Mouse (Mus musculus) ES-E14 (cell line): ENCODE results near the gene Dock7. TPM values are rescaled to one million over a fixed set of nuclear protein-coding genes. Genes with fewer than 3 reads are reported as not detected.

Source experiments
- DNase-seq: peaks from one replicate; pipeline ENCODE4 v3.0.0-alpha.2; 2013; ENCODE audit warnings: low read depth, low spot score
- H3K27ac ChIP-seq: 2 replicates; pipeline ENCODE4 v1.5.1; 2012; ENCODE audit warnings: low read depth, mild to moderate bottlenecking, low read length, moderate library complexity, mixed read lengths; ENCODE audit not compliant: poor library complexity, insufficient read depth, severe bottlenecking
- H3K36me3 ChIP-seq: 2 replicates; pipeline ENCODE4 v1.6.1; 2012; ENCODE audit warnings: mild to moderate bottlenecking, low read length, moderate library complexity, mixed read lengths; ENCODE audit not compliant: control insufficient read depth, poor library complexity, insufficient read depth, severe bottlenecking
- H3K4me1 ChIP-seq, 2 experiments: fragments of 150-350 bp in 1 of 2; sonication (generic) in 1 of 2; 2 replicates each; pipeline ENCODE4 v1.6.1; 2012; ENCODE audit warnings: low read length in 2 of 2, mild to moderate bottlenecking in 1 of 2, mixed read lengths in 1 of 2; ENCODE audit not compliant: control insufficient read depth in 2 of 2, insufficient read depth in 2 of 2, poor library complexity in 1 of 2
- H3K4me3 ChIP-seq, 2 experiments: fragments of 150-350 bp in 1 of 2; sonication (generic) in 1 of 2; 2 replicates each; pipeline ENCODE4 v1.5.1; 2012; ENCODE audit warnings: low read length in 2 of 2, low read depth in 1 of 2, mild to moderate bottlenecking in 1 of 2, mixed read lengths in 1 of 2; ENCODE audit not compliant: insufficient read depth in 1 of 2, poor library complexity in 1 of 2, severe bottlenecking in 1 of 2
- H3K9ac ChIP-seq: 2 replicates; pipeline ENCODE4 v1.6.1; 2012; ENCODE audit warnings: low read depth, mild to moderate bottlenecking, low read length, mixed read lengths; ENCODE audit not compliant: poor library complexity, insufficient read depth, severe bottlenecking
- H3K9me3 ChIP-seq: fragments of 150-350 bp; sonication (generic); 2 replicates; pipeline ENCODE4 v1.6.1; 2012; ENCODE audit warnings: low read depth, mild to moderate bottlenecking, low read length; ENCODE audit not compliant: control insufficient read depth, insufficient read depth
- CHD2 ChIP-seq: IDR thresholded peaks from 2 replicates; pipeline ENCODE4 v1.6.1; 2014; ENCODE audit warnings: mild to moderate bottlenecking, low read depth, low read length, inconsistent platforms
- HCFC1 ChIP-seq: IDR thresholded peaks from 2 replicates; pipeline ENCODE4 v1.6.1; 2012; ENCODE audit warnings: low read length, inconsistent platforms, borderline replicate concordance; ENCODE audit not compliant: insufficient read depth
- MAFK ChIP-seq: IDR thresholded peaks from 2 replicates; pipeline ENCODE4 v1.6.1; 2014; ENCODE audit warnings: mild to moderate bottlenecking, low read depth, low read length, inconsistent platforms; ENCODE audit not compliant: insufficient read depth
- ZC3H11A ChIP-seq: IDR thresholded peaks from 2 replicates; pipeline ENCODE4 v1.6.1; 2012; ENCODE audit warnings: low read depth, mild to moderate bottlenecking, inconsistent platforms, low read length, borderline replicate concordance
- ZNF384 ChIP-seq: IDR thresholded peaks from 2 replicates; pipeline ENCODE4 v1.6.1; 2012; ENCODE audit warnings: low read depth, low read length, inconsistent platforms
- in situ Hi-C, 2 experiments: fragments of 600-800 bp; cut with MboI; formaldehyde crosslinking; loops; one replicate each; pipeline ENCODE4 v1.15.1; 2025; ENCODE audit warnings: low sequenced_read_pairs in 2 of 2, inconsistent platforms in 1 of 2; ENCODE audit not compliant: unreplicated experiment in 2 of 2
- total RNA-seq: library from RNA; depleted of rRNA; stranded (reverse); fragments of 300-350 nt; gene quantifications from 2 replicates; pipeline ENCODE4 v1.2.3, GENCODE M21; 2012; rRNA removed

Dock7 gene
- total RNA-seq, result 20.7 and 22.8 TPM in 2 replicates

DNA sequence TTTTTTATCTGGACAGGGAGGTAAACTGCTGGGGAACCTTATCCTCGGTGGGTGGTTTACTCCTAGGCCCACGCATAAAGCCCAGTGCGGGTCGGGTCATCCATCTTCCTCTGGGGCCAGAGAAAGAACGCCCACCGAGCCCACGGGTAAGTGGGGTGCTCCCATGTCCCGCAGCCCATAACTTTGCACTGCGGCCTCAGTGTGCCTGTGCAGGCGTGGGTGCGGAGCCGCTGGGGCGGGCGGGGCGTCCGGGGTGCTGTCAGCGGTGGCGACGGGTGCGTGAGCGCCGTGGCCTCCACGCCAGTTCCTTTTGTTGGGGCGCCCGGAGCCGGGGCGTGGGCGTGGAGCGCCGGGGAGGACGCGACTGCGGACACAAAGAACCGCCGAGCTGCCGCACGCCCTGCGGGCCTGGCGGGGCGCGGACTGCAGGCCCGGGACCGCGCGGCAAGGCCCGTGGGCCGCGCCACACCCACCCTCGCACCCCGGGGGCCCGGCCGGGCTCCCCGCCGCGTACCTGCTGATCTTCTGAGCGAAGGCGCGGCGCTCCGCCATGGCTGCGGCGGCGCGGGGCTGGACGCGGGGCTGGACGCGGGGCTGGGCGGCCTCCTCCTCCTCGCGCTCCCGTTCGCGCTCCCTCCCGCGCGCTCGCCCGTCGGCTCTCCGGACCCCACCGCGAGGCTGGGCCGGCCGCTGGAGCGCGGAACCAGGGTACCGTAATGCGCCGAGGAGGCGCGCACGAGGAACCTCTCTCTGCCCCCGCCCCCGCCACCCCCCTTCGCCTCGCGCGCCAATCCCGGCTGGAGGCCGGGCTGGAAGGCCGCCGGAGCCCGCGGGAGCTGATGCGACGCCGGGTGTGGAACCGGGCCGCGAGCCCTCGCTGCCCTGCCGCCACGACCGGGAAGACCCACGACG is at the start of gene Dock7:
Gene Dock7 (minus strand): TSS at position 705 of the 912 bp plus-strand sequence.
- no peaks in the 10 kb centered on the region for H3K36me3 ChIP-seq
- TF ChIP-seq MAFK (no peak), ZC3H11A (no peak), HCFC1 (no peak), ZNF384 (no peak)
- no peaks in the 10 kb centered on the region; a peak in 2 of 4 replicates for H3K4me1 ChIP-seq
- peak; percentile 71 for DNase-seq
- no peaks in the 10 kb centered on the region for H3K9me3 ChIP-seq
- peak within 1 kb of the TSS; percentile 90 for H3K9ac ChIP-seq
- no peak within 1 kb of the TSS for H3K27ac ChIP-seq
- peak within 1 kb of the TSS; percentile 90 to 97 for H3K4me3 ChIP-seq
- in situ Hi-C loops, result no loop called here

DNA sequence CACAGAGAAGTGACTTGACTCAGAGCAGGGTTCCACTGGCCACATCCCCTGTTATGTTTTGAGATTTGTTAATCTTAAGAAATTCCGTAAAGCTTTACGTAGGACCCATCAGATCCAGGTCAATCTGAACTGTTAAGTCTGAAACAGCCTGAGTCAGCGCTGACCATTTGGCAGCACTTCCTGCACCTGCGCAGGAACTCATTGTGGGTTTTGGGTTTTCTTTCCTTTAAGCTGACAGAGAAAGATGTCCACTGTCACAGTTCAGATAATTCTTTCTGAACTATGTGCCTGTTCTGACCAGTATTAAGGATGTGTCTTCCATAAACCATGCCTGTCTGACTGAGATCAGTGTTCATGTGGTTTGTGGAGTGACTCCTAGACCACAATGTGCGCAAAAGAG is 48.2 kb upstream of the Dock7 start:
- TF ChIP-seq MAFK, result no peak
- no peak for TF ChIP-seq ZNF384
- DNase-seq, result no peak
- H3K4me3 ChIP-seq, result no peak overlapping the region
- peaks cover 0 to 2% of the 10 kb centered on the region in 2 experiments; a peak in 1 of 4 replicates for H3K4me1 ChIP-seq
- H3K36me3 ChIP-seq, result no peaks in the 10 kb centered on the region
- no peak overlapping the region for H3K27ac ChIP-seq
- H3K9ac ChIP-seq, result no peak overlapping the region
- H3K9me3 ChIP-seq, result no peaks in the 10 kb centered on the region
- in situ Hi-C loops, result no loop called here

DNA sequence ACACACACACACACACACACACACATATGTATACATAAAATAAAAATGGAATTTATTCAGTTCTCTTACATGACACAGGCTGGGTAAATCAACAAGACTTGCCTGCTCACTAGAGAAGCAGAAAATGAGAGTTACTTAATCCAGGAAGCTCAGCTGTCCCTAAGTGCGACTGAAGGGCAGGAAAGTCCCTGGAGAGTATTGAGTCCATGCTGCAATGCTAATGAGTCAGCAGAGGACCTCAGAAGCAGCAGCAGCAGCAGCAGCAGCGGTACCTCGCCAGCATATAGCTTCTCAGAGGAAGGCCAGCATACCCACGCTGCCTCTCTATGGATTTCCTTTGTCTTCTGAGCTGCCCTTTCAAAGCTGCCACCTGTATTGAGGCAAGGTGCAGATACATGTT is 42.8 kb upstream of the Dock7 start:
- H3K9me3 ChIP-seq, result no peaks in the 10 kb centered on the region
- H3K27ac ChIP-seq, result no peak overlapping the region
- no peak overlapping the region for H3K9ac ChIP-seq
- peaks cover 3 to 9% of the 10 kb centered on the region in 2 experiments; a peak in 2 of 4 replicates for H3K4me1 ChIP-seq
- no peaks in the 10 kb centered on the region for H3K36me3 ChIP-seq
- no peak overlapping the region for H3K4me3 ChIP-seq
- TF ChIP-seq CHD2 (no peak), MAFK (no peak), ZNF384 (no peak), ZC3H11A (no peak)
- DNase-seq, result no peak
- in situ Hi-C loops, result no loop called here

DNA sequence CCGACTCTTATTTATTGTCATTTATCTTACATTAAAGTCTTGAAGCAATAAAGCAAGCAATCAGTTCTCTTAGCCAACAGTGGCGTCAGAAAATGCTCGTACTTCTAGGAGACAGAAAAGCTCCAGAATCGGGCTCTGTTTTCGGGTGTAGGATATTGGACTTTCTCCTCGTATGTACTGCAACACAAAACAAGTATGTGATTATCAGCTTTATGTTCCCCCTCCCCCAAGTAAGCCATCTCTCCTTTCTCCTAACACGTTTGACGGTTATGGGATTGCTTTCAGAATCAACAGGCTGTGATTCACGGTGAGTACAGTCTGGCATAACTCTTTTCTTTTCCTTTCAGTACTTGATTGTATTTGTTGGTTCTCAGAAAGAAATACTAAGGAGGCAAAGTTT is 42.3 kb upstream of the Dock7 start:
- in situ Hi-C loops, result no loop called here
- DNase-seq, result no peak
- Histone ChIP-seq H3K27ac (no peak overlapping the region), H3K9ac (no peak overlapping the region), H3K4me3 (no peak overlapping the region), H3K36me3 (no peaks in the 10 kb centered on the region), H3K9me3 (no peaks in the 10 kb centered on the region), H3K4me1 (peaks cover 3 to 9% of the 10 kb centered on the region in 2 experiments; a peak in 2 of 4 replicates)
- no peak for TF ChIP-seq MAFK
- TF ChIP-seq ZC3H11A, result no peak
- no peak for TF ChIP-seq ZNF384
- no peak for TF ChIP-seq HCFC1
- no peak for TF ChIP-seq CHD2
